Mouse (Mus musculus): ENCODE data around the gene Tspan17. TPM values are rescaled to one million over a fixed set of nuclear protein-coding genes. Genes with fewer than 3 reads are reported as not detected.

The Tspan17 gene
- polyA plus RNA-seq, 1 experiment from 2014 or later: 54.0 TPM

Other genes starting within 250 kb of the Tspan17 start
- gene 4833439L19Rik, start 223.9 kb upstream of the Tspan17 start, polyA plus RNA-seq (2015; fragmentation: Nextera tagmentation; extraction: Ambion mirVana): 239 and 245 TPM in 2 replicates
- gene Arl10, start 214.4 kb upstream of the Tspan17 start, polyA plus RNA-seq (2015; fragmentation: Nextera tagmentation; extraction: Ambion mirVana): 76.2 and 77.7 TPM in 2 replicates
- 53.0 and 53.1 TPM in 2 replicates for gene Nop16, start 199.3 kb upstream of the Tspan17 start, polyA plus RNA-seq (2015; fragmentation: Nextera tagmentation; extraction: Ambion mirVana)
- gene Higd2a, start 199.2 kb upstream of the Tspan17 start, polyA plus RNA-seq (2015; fragmentation: Nextera tagmentation; extraction: Ambion mirVana): 232 and 248 TPM in 2 replicates
- gene Cltb, start 178.0 kb upstream of the Tspan17 start, polyA plus RNA-seq (2015; fragmentation: Nextera tagmentation; extraction: Ambion mirVana): 132 and 135 TPM in 2 replicates
- 68.9 and 71.5 TPM in 2 replicates for gene Faf2, start 167.6 kb upstream of the Tspan17 start, polyA plus RNA-seq (2015; fragmentation: Nextera tagmentation; extraction: Ambion mirVana)
- gene Rnf44, start 95.5 kb upstream of the Tspan17 start, polyA plus RNA-seq (2015; fragmentation: Nextera tagmentation; extraction: Ambion mirVana): 86.8 and 87.6 TPM in 2 replicates
- gene Cdhr2, start 87.9 kb upstream of the Tspan17 start, polyA plus RNA-seq (2015; fragmentation: Nextera tagmentation; extraction: Ambion mirVana): 0.08 and 0.14 TPM in 2 replicates
- 6.5 and 6.9 TPM in 2 replicates for gene Gprin1, start 39.5 kb upstream of the Tspan17 start, polyA plus RNA-seq (2015; fragmentation: Nextera tagmentation; extraction: Ambion mirVana)
- gene Sncb, start 22.8 kb upstream of the Tspan17 start, polyA plus RNA-seq (2015; fragmentation: Nextera tagmentation; extraction: Ambion mirVana): 18.7 and 20.8 TPM in 2 replicates
- not detected in 2 replicates for gene Eif4e1b, start 5.4 kb upstream of the Tspan17 start, polyA plus RNA-seq (2015; fragmentation: Nextera tagmentation; extraction: Ambion mirVana)
- 7.8 and 8.4 TPM in 2 replicates for gene Unc5a, start 160.0 kb downstream of the Tspan17 start, polyA plus RNA-seq (2015; fragmentation: Nextera tagmentation; extraction: Ambion mirVana)
- gene Hk3, start 232.0 kb downstream of the Tspan17 start, polyA plus RNA-seq (2015; fragmentation: Nextera tagmentation; extraction: Ambion mirVana): 1.1 and 1.2 TPM in 2 replicates

All from hindbrain, embryonic 13.5 days (tissue).